Comparison of ENCODE assay signal across 7 mouse cellular contexts in genomic region chr12:70111367-70112089, GRCm38 (mm10). TPM values are rescaled to one million over a fixed set of nuclear protein-coding genes. Genes with fewer than 3 reads are reported as not detected.
A peak's percentile ranks its signal among the peaks of the same experiment; 100 is the strongest.
DNase-seq lines count a peak whose midpoint lies in the region; ATAC-seq lines count a peak whose summit lies in the region.

No protein-coding gene starts in this region.

- H3K27ac ChIP-seq in limb, embryonic 10.5 days = peak overlapping the region; percentile 92
- H3K27ac ChIP-seq in midbrain, embryonic 11.5 days (ENCODE audit: low read depth, low read length) = peak overlapping the region; percentile 71

- peak; percentile 88 for ATAC-seq in midbrain, embryonic 11.5 days (ENCODE audit: low FRiP score)

- H3K4me2 ChIP-seq in midbrain, embryonic 11.5 days = peak overlapping the region; percentile 98

- WGBS in limb, embryonic 10.5 days = under 1% methylated on average over 101 of the region's 101 CpGs
- WGBS in midbrain, embryonic 11.5 days = under 1% methylated on average over 99 of the region's 101 CpGs

- H3K36me3 ChIP-seq in limb, embryonic 10.5 days = no peaks in the 10 kb centered on the region
- H3K36me3 ChIP-seq in midbrain, embryonic 11.5 days (ENCODE audit: control insufficient read depth, insufficient read depth, low read length) = no peaks in the 10 kb centered on the region

- H3K4me3 ChIP-seq in limb, embryonic 10.5 days = peak overlapping the region; percentile 86
- H3K4me3 ChIP-seq in midbrain, embryonic 11.5 days (ENCODE audit: low read depth, low read length) = peak overlapping the region; percentile 83

- no peaks in the 10 kb centered on the region for H3K9me3 ChIP-seq in limb, embryonic 10.5 days (replicated peaks)
- no peaks in the 10 kb centered on the region for H3K9me3 ChIP-seq in midbrain, embryonic 11.5 days (ENCODE audit: control insufficient read depth, low read length)

- H3K4me1 ChIP-seq in limb, embryonic 10.5 days = peaks cover 38% of the 10 kb centered on the region
- peaks cover 19% of the 10 kb centered on the region for H3K4me1 ChIP-seq in midbrain, embryonic 11.5 days (ENCODE audit: control insufficient read depth, insufficient read depth, low read length)

- peak overlapping the region; percentile 91 for H3K9ac ChIP-seq in midbrain, embryonic 11.5 days (ENCODE audit: low read length)

- H3K27me3 ChIP-seq in limb, embryonic 10.5 days (ENCODE audit: low read depth, poor library complexity, severe bottlenecking) = peaks cover 40% of the 10 kb centered on the region
- H3K27me3 ChIP-seq in midbrain, embryonic 11.5 days (ENCODE audit: control insufficient read depth, insufficient read depth, low read length) = peaks cover 24% of the 10 kb centered on the region

- DNase-seq in adrenal gland, adult 2 months = peak; percentile 92
- DNase-seq in embryo, embryonic 10 days (ENCODE audit: low spot score) = peak; percentile 68
- DNase-seq in gastrocnemius, postnatal 10 days = peak; percentile 76
- DNase-seq in induced T-regulatory cell, adult 2 months (ENCODE audit: low read depth) = peak; percentile 82
- peak; percentile 79 for DNase-seq in limb, embryonic 10.5 days (ENCODE audit: low spot score)
- DNase-seq in midbrain, embryonic 11.5 days (ENCODE audit: low spot score, missing footprints) = peak; percentile 97
- DNase-seq in skeletal muscle tissue, adult 2 months (ENCODE audit: low read depth, low spot score) = peak; percentile 48

RNA-seq across cellular contexts. Expression of gene Nin, which starts 2.0 kb away (rescaled TPM):
- total RNA-seq in adrenal gland, adult 2 months (2021) = 10 to 100 TPM; 29.7 to 34.2 TPM
- 9.1 and 9.6 TPM in 2 replicates for polyA plus RNA-seq in adrenal gland, adult 2 months (2012; rRNA removed)
- total RNA-seq in gastrocnemius, postnatal 10 days (2021) = 10 to 100 TPM; 30.3 to 33.4 TPM
- 9.2 and 9.5 TPM in 2 replicates for polyA plus RNA-seq in limb, embryonic 10.5 days (2016; fragmentation: Nextera tagmentation; extraction: Ambion mirVana)
- polyA plus RNA-seq in midbrain, embryonic 11.5 days (2014; fragmentation: Nextera tagmentation; extraction: Ambion mirVana) = 10.0 and 11.1 TPM in 2 replicates

RNA-seq across cellular contexts. Expression of gene Abhd12b, which starts 42.4 kb away (rescaled TPM):
- total RNA-seq in adrenal gland, adult 2 months (2021) = not detected
- polyA plus RNA-seq in adrenal gland, adult 2 months (2012; rRNA removed) = not detected in 2 replicates
- total RNA-seq in gastrocnemius, postnatal 10 days (2021) = not detected
- 0.18 TPM in 1 of 2 replicates, not detected in the other for polyA plus RNA-seq in limb, embryonic 10.5 days (2016; fragmentation: Nextera tagmentation; extraction: Ambion mirVana)
- polyA plus RNA-seq in midbrain, embryonic 11.5 days (2014; fragmentation: Nextera tagmentation; extraction: Ambion mirVana) = 0.07 TPM in 1 of 2 replicates, not detected in the other

Comparison
In these comparisons a context has a peak if more than half of its experiments do, and no peak if none do; other contexts are left out.
1. Peak in every context shown above with its lines: DNase-seq, ATAC-seq, H3K4me3 ChIP-seq and H3K27ac ChIP-seq.